Mouse (Mus musculus) erythroblast, embryonic 14.5 days (primary cell): ENCODE measurements around the gene Nfib. TPM values are rescaled to one million over a fixed set of nuclear protein-coding genes. Genes with fewer than 3 reads are reported as not detected.

Source experiments
- H3K27me3 ChIP-seq: 2 replicates; pipeline ENCODE4 v1.6.1; 2012; ENCODE audit warnings: inconsistent platforms; ENCODE audit not compliant: control insufficient read depth
- H3K36me3 ChIP-seq: 2 replicates; pipeline ENCODE4 v1.6.1; 2012; ENCODE audit warnings: mild to moderate bottlenecking, inconsistent platforms; ENCODE audit not compliant: control insufficient read depth
- H3K4me1 ChIP-seq: 2 replicates; pipeline ENCODE4 v1.6.1; 2012; ENCODE audit warnings: inconsistent platforms; ENCODE audit not compliant: control insufficient read depth
- H3K4me3 ChIP-seq: replicated peaks from 2 replicates; pipeline ENCODE3; 2012; ENCODE audit warnings: moderate library complexity, mild to moderate bottlenecking, inconsistent platforms
- H3K9me3 ChIP-seq: 2 replicates; pipeline ENCODE4 v1.6.1; 2012; ENCODE audit warnings: low read length, inconsistent platforms, mixed read lengths; ENCODE audit not compliant: control insufficient read depth
- GATA1 ChIP-seq: IDR thresholded peaks from 2 replicates; pipeline ENCODE4 v1.6.1; 2012; ENCODE audit warnings: low read length, inconsistent platforms, mixed read lengths
- TAL1 ChIP-seq: IDR thresholded peaks from 3 replicates; pipeline ENCODE4 v1.6.1; 2012; ENCODE audit warnings: low read length, inconsistent platforms, mixed read lengths
- polyA plus RNA-seq: library from polyadenylated mRNA; stranded (reverse); fragments of >175 nt; gene quantifications from 2 replicates; pipeline ENCODE4 v1.2.3, GENCODE M21; 2012

The Nfib gene
- polyA plus RNA-seq, 1 experiment, result not detected

DNA sequence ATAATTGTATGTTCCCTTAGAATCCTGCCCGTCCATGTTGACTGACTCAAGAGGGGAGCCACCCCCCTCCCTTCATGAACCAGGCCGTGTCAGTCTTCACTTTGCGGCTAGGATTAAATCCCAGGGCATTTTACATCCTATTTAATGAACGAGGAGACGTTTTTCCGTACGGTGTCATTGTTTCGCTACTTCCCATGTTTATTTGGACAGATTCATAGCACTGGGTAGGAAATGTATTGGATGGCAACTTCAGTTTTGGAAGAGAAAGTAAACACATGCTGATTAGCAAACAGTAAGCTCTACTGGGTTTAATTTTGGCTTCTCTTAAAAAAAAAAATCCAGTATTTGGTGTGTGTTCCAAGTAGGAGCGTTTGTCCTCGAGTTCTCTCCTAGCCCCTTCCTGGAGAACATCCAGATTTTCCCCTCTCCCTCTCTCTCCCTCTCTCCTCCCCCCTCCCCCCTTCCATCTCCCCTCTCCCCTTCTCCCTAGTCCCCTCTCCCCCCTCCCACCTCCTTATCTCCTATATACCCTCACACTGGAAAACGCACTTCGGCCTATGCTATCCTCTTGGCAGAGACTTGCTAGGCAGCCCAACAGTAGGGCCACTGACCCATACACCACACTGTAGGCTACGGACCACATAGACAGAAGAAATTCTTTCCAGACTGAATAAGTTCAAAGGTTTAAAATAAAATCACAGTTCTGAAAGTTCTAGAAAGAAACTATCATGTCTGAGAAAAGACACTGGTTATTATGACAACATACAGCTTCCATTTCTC lies 271.4 kb downstream of the Nfib start:
- H3K4me1 ChIP-seq, result no peaks in the 10 kb centered on the region
- no peaks in the 10 kb centered on the region for H3K36me3 ChIP-seq
- H3K27me3 ChIP-seq, result no peaks in the 10 kb centered on the region
- H3K4me3 ChIP-seq, result no peak overlapping the region
- no peaks in the 10 kb centered on the region for H3K9me3 ChIP-seq
- TF ChIP-seq TAL1, result no peak
- TF ChIP-seq GATA1, result no peak

DNA sequence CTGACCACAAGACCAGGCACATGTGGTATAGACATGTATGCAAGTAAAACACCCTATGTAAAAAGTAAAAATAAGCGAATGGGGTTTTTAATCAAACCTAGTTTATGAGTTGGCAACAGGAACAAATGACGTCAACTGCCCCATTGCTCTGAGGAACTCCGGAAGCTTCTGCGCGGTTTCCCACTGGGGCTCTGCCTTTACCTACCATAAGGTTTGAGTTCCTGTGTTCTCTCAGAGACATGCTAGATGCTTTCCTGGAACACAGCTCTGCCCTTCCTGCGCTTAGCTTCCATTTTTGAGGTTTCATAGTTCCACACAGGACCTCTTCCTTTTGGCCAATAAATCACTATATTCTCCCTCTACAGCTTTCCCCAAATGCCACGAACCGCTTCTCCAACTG lies 273.7 kb downstream of the Nfib start:
- H3K9me3 ChIP-seq, result no peaks in the 10 kb centered on the region
- no peak overlapping the region for H3K4me3 ChIP-seq
- TF ChIP-seq TAL1 (no peak), GATA1 (no peak)
- H3K27me3 ChIP-seq, result no peaks in the 10 kb centered on the region
- no peaks in the 10 kb centered on the region for H3K4me1 ChIP-seq
- no peaks in the 10 kb centered on the region for H3K36me3 ChIP-seq

DNA sequence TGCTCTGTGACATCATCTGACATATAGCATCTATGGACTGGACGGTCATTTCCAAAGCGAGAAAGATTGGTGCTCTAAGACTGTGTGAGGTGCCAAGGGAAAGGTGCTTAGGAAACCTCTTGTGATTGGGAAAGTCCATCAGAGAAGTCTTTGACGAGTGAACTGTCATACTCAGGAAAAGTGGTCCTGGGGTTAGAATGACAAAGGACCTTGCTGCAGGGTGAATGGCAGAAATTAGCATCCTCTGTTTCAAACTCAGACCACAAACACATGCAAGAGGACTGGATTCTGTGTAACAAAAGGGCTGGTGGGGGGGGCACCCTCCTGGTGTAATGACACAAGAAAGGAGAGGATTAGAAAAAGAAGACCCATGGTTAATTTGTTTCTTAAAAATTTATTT lies 274.7 kb downstream of the Nfib start:
- Histone ChIP-seq H3K9me3 (no peaks in the 10 kb centered on the region), H3K4me1 (no peaks in the 10 kb centered on the region), H3K27me3 (no peaks in the 10 kb centered on the region), H3K36me3 (no peaks in the 10 kb centered on the region), H3K4me3 (no peak overlapping the region)
- no peak for TF ChIP-seq GATA1
- no peak for TF ChIP-seq TAL1

DNA sequence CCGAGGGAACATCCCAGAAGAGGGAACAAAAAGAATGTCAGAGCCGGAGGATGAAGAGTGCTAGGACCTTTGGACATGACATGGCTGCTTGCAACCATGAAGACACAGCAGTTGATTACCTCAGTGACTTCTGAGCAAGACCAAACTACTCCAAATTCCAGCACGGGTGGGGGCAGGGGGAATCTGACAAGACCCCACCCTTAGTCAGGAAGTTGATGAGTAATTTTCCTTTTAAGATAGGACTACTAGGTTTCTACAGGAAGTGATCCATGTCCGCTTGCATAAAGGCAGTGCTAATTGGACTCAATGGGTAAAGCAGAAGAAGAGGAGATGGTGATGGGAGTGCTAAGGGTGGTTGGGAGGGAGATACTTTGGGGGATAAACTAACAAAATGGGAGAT lies 279.3 kb downstream of the Nfib start:
- TF ChIP-seq GATA1 (no peak), TAL1 (no peak)
- no peak overlapping the region for H3K4me3 ChIP-seq
- no peaks in the 10 kb centered on the region for H3K9me3 ChIP-seq
- H3K27me3 ChIP-seq, result no peaks in the 10 kb centered on the region
- no peaks in the 10 kb centered on the region for H3K4me1 ChIP-seq
- H3K36me3 ChIP-seq, result no peaks in the 10 kb centered on the region

DNA sequence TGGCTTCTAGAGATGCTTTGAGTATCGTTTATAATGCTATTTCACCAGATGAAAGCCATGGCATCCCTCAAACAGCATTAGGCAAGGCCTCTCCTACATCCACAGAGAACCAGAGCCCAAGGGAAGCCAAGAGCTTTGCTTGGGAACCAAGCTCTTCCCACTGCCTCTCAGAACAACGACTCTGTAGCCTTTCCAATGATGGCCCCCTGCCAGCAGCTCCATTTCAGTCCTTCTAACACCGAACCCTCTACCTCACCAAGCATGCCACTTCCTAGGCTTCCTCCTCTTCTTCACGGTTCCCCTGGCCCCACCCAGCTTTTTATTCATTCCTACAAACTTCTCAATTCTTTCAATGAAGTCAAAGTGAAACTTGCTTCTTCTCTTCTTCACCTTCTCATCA lies 287.3 kb downstream of the Nfib start:
- no peaks in the 10 kb centered on the region for H3K27me3 ChIP-seq
- no peak overlapping the region for H3K4me3 ChIP-seq
- no peaks in the 10 kb centered on the region for H3K4me1 ChIP-seq
- no peaks in the 10 kb centered on the region for H3K9me3 ChIP-seq
- no peak for TF ChIP-seq TAL1
- no peak for TF ChIP-seq GATA1
- H3K36me3 ChIP-seq, result no peaks in the 10 kb centered on the region

DNA sequence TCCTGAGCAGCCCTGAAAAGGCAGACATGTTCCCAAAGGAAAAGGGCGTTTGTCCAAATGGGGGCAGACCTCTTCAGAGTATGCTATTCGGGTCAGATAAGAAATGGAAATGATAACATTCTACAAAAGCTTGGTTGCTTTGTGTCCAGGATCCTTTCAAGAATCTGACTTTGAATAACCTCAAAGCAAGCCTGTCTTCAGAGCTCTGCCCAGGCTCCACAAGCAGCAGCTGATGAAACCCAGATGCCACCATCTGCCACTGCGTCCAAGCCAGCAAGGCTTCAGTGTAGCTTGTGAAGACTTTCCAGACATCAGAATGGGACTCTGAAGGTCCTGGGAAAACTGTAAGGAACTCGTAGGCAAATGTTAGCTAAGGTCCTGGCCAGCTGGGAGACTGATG lies 289.7 kb downstream of the Nfib start:
- TF ChIP-seq GATA1, result no peak
- no peak for TF ChIP-seq TAL1
- Histone ChIP-seq H3K4me3 (no peak overlapping the region), H3K4me1 (no peaks in the 10 kb centered on the region)

DNA sequence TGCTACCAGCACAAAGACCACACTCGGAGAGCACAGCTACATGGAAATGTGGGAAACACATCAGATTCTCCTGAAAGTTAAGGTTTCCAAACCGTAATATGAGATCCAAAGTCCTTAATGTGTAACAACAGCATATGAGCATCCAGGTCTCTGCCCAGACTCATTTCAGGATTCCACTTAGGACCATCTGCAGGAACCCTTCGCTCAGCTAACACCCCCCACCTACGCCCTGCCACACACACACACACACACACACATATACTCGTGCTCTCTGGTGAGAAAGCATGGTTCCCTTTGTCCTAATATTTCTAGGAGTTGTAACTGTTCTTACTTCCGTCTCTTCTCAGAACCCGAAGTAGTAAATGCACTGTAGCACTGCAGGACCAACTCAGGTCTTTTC lies 292.9 kb downstream of the Nfib start:
- no peaks in the 10 kb centered on the region for H3K4me1 ChIP-seq

More for the DNA sequence above, 289.7 kb downstream of the Nfib start:
- Histone ChIP-seq H3K9me3 (no peaks in the 10 kb centered on the region), H3K36me3 (no peaks in the 10 kb centered on the region), H3K27me3 (no peaks in the 10 kb centered on the region)

DNA sequence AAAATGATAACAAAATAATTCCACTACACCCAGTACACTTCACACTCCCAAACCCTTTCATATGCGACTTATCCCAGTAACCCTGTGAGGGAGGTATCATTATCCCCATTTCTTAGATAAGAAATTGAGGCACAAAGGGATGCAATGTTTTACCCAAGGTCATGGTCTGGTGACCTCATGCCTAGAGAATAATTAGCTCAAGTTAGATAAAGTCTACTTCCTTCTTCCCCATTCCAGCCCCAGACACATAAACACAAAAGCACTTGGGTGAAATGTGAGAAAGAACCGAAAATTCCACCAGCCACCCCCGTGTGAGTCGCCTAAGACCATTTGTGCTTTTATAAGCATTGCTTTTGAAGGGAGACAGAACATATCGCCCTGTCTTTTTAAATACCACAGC lies 293.6 kb downstream of the Nfib start:
- no peak overlapping the region for H3K4me3 ChIP-seq
- no peaks in the 10 kb centered on the region for H3K4me1 ChIP-seq
- no peaks in the 10 kb centered on the region for H3K36me3 ChIP-seq
- no peaks in the 10 kb centered on the region for H3K27me3 ChIP-seq
- H3K9me3 ChIP-seq, result no peaks in the 10 kb centered on the region
- no peak for TF ChIP-seq GATA1
- no peak for TF ChIP-seq TAL1

More for the DNA sequence above, 292.9 kb downstream of the Nfib start:
- H3K27me3 ChIP-seq, result no peaks in the 10 kb centered on the region
- no peaks in the 10 kb centered on the region for H3K36me3 ChIP-seq
- TF ChIP-seq GATA1 (no peak), TAL1 (no peak)
- H3K9me3 ChIP-seq, result no peaks in the 10 kb centered on the region
- no peak overlapping the region for H3K4me3 ChIP-seq

DNA sequence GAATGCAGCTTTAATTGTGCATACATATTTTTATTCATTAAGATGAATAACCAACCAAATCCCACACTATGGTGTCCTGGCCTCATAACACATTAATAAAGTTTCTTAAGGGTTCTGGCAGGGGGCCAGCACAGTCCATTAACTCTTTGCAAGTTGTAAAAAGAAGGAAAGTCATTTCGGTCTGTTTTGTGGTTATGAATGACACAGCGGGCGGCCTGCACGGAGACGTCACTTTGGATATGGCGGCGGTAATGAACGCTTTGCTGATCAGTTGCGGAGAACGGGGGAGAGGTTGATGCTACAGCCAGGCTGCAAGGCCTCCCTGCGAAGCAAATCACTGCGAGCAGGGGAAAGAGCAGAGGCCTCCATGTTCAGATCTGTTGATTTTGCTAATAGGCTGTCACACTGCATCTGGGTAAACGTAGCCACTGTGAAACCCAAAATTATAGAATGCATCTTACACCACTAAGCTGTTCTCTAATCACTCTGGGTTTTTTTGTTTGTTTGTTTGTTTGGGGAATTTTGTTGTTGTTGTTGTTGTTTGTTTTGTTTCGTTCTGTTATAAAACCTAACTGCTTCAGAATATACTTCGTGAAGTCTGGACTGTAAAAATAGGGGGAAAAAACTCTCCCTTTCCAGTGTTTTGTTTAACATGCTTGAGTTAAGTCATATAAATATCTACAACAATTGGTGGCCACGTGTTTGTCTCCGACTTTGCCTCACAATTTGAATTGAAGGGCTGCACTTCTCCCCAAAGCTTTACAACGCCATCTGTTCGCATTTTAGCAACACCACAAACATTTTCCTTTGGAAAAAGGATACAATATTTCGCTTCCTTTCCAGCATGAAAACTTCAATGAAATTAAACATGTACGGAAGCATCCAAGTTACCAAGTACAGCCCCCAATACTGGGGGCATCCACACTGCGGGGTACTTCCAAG lies 296.8 kb downstream of the Nfib start:
- Histone ChIP-seq H3K27me3 (no peaks in the 10 kb centered on the region), H3K4me1 (no peaks in the 10 kb centered on the region), H3K9me3 (no peaks in the 10 kb centered on the region), H3K4me3 (no peak overlapping the region), H3K36me3 (no peaks in the 10 kb centered on the region)
- no peak for TF ChIP-seq TAL1
- no peak for TF ChIP-seq GATA1
